Mouse (Mus musculus): ENCODE results near the gene Myh6. TPM values are rescaled to one million over a fixed set of nuclear protein-coding genes. Genes with fewer than 3 reads are reported as not detected.
A peak's percentile ranks its signal among the peaks of the same experiment; 100 is the strongest.

Myh6 gene
- polyA plus RNA-seq, 1 experiment from 2014 or later, result 0.51 TPM

DNA sequence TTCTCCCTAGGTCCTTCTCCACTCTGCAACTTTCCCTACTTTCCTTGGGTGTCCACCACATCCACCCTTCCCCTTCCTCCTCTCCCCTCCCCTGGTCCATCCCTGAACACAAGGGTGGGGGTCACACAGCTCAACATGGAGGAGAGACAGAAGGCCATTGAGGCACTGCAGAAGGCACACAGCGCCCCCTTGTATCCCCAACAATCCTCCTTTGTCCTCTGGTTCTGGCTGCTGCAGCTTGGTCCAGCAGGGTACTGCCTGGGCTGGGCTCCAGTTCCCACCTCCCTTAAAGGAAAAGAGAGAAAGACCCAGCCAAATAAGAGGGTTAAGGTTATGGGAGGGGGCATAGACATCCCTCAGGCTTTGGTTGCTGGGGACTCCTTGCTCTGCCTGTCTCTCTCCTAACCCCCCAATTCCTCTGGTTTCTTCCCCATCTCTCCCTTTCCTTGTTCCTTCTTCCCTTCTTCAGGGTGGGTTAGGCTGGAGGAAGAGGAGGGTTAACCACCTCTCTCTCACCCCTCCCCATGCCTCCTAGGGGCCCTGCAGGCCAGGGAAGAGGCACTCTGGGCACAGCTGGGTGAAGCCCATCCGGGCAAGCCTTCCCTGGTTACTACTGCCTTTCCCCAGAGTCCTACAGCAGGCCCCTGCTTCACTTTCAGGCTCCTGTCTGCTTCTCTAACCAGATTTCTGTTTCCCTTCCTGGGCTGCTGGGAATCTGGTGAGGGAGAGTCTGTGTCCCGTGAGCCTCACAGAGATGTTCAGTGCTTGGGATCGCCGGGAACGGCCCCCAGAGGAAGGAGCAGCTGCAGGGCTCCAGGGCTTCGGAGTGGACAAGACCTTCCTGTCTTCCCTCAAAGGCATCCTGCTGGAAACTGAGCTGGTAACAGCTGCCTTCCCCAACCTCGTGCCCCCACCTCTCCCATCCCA, 30.6 kb downstream of the Myh6 start, which contains the start of gene Cmtm5:
TSS of gene Cmtm5 (plus strand) at position 358 of the 927 bp plus-strand sequence.
- Histone ChIP-seq H3K9ac (ENCODE audit: low read depth, low read length) (no peak within 1 kb of the TSS), H3K9me3 (replicated peaks; ENCODE audit: control insufficient read depth, low read length) (no peaks in the 10 kb centered on the region), H3K4me2 (ENCODE audit: low read depth, low read length) (no peak within 1 kb of the TSS), H3K4me1 (ENCODE audit: control insufficient read depth, low read depth, low read length) (no peaks in the 10 kb centered on the region), H3K36me3 (ENCODE audit: control insufficient read depth, insufficient read depth) (no peaks in the 10 kb centered on the region), H3K4me3 (ENCODE audit: low read depth, low read length) (no peak within 1 kb of the TSS), H3K27ac (ENCODE audit: low read length) (no peak within 1 kb of the TSS), H3K27me3 (ENCODE audit: control insufficient read depth, insufficient read depth, low read depth, low read length) (no peaks in the 10 kb centered on the region)
- WGBS (ENCODE audit: insufficient replicate concordance), result 28% methylated on average over 8 of the region's 8 CpGs
- no peak for ATAC-seq (ENCODE audit: low read depth)

DNA sequence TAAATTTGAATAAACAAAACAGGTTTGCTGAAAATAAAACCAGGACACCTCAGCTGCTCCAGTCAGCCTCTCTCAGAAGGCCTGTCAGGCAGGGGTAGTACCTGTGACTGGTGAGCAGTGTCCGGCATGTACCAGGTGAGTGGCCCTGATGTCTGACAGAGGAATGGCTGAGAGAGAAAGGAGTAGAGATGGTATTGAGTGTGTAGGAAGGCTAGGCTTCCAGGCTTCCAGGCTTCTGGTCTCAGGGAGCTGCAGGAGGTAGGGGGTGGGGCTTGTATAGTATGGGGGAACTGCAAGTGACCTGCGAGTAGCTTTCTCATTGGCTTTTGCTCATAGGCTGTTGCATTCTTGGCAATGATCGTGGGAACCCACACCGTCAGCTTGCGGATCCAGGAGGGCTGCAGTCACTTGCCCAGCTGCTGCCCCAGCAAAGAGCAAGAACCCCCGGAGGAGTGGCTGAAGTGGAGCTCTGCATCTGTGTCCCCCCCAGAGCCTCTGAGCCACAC, 34.0 kb downstream of the Myh6 start, which contains the start of gene Il25:
TSS of gene Il25 (plus strand) at position 51 of the 506 bp plus-strand sequence.
- no peaks in the 10 kb centered on the region for H3K9me3 ChIP-seq (replicated peaks; ENCODE audit: control insufficient read depth, low read length)
- no peak within 1 kb of the TSS for H3K9ac ChIP-seq (ENCODE audit: low read depth, low read length)
- H3K27ac ChIP-seq (ENCODE audit: low read length), result no peak within 1 kb of the TSS
- no peaks in the 10 kb centered on the region for H3K36me3 ChIP-seq (ENCODE audit: control insufficient read depth, insufficient read depth)
- ATAC-seq (ENCODE audit: low read depth), result no peak
- no peak within 1 kb of the TSS for H3K4me3 ChIP-seq (ENCODE audit: low read depth, low read length)
- no peak within 1 kb of the TSS for H3K4me2 ChIP-seq (ENCODE audit: low read depth, low read length)
- H3K27me3 ChIP-seq (ENCODE audit: control insufficient read depth, insufficient read depth, low read depth, low read length), result peaks cover 13% of the 10 kb centered on the region
- 59% methylated on average over 6 of the region's 6 CpGs for WGBS (ENCODE audit: insufficient replicate concordance)
- H3K4me1 ChIP-seq (ENCODE audit: control insufficient read depth, low read depth, low read length), result no peaks in the 10 kb centered on the region

DNA sequence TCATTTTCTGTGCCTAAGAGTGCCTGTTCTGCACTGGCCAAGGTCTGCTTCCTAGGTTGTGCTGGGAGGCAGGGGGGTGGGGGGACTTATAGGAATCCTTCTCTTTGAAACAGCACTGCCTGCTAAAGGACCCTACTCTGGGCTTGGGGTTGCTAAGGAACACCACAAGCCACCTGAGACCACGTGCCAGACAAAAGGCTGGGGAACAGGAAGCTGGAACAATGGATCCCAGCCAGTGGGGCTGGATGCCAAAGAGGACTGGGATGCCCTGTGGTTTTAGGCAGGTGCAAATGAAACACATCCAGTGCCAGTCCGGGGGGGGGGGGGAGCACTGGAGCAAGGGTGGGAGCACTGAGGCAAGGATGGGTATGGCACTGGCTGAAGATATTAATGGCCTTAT, 36.3 kb downstream of the Myh6 start:
- 15% methylated on average over 2 of the region's 2 CpGs for WGBS (ENCODE audit: insufficient replicate concordance)
- no peak for ATAC-seq (ENCODE audit: low read depth)
- no peaks in the 10 kb centered on the region for H3K9me3 ChIP-seq (replicated peaks; ENCODE audit: control insufficient read depth, low read length)
- no peaks in the 10 kb centered on the region for H3K4me1 ChIP-seq (ENCODE audit: control insufficient read depth, low read depth, low read length)
- H3K27ac ChIP-seq (ENCODE audit: low read length), result no peak overlapping the region
- no peaks in the 10 kb centered on the region for H3K36me3 ChIP-seq (ENCODE audit: control insufficient read depth, insufficient read depth)
- H3K4me2 ChIP-seq (ENCODE audit: low read depth, low read length), result no peak overlapping the region
- no peak overlapping the region for H3K9ac ChIP-seq (ENCODE audit: low read depth, low read length)
- no peak overlapping the region for H3K4me3 ChIP-seq (ENCODE audit: low read depth, low read length)
- H3K27me3 ChIP-seq (ENCODE audit: control insufficient read depth, insufficient read depth, low read depth, low read length), result peaks cover 36% of the 10 kb centered on the region

DNA sequence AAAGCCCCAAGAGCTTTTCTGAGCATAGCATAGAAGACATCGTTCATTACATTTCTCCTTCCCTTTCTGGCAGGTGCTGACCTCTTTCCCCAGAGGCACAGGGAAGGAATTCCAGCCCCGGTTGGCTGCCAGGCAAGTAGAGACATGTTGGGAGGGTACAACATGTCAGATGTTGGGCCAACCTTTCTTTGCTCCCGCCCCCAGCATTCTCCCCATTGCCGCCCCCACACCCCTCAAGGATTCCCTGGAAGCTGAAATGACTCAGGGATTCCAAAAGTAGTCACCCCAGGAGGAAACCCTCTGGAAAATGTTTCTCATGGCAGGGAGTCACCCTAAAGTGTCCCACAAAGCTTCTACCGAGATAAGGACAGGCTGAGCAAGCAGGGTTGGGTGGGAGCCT, 36.9 kb downstream of the Myh6 start:
- H3K4me3 ChIP-seq (ENCODE audit: low read depth, low read length), result no peak overlapping the region
- H3K27me3 ChIP-seq (ENCODE audit: control insufficient read depth, insufficient read depth, low read depth, low read length), result peaks cover 42% of the 10 kb centered on the region
- H3K9ac ChIP-seq (ENCODE audit: low read depth, low read length), result no peak overlapping the region
- no peaks in the 10 kb centered on the region; the same call in 1 of the 2 replicates for H3K4me1 ChIP-seq (ENCODE audit: control insufficient read depth, low read depth, low read length)
- WGBS (ENCODE audit: insufficient replicate concordance), result 44% methylated on average over 5 of the region's 5 CpGs
- H3K9me3 ChIP-seq (replicated peaks; ENCODE audit: control insufficient read depth, low read length), result no peaks in the 10 kb centered on the region
- H3K27ac ChIP-seq (ENCODE audit: low read length), result no peak overlapping the region
- H3K36me3 ChIP-seq (ENCODE audit: control insufficient read depth, insufficient read depth), result no peaks in the 10 kb centered on the region
- no peak for ATAC-seq (ENCODE audit: low read depth)
- H3K4me2 ChIP-seq (ENCODE audit: low read depth, low read length), result no peak overlapping the region

- no peaks in the 10 kb centered on the region for H3K36me3 ChIP-seq (ENCODE audit: control insufficient read depth, insufficient read depth)
- WGBS (ENCODE audit: insufficient replicate concordance), result 19% methylated on average over 7 of the region's 7 CpGs
- H3K27ac ChIP-seq (ENCODE audit: low read length), result no peak overlapping the region
- no peaks in the 10 kb centered on the region for H3K9me3 ChIP-seq (replicated peaks; ENCODE audit: control insufficient read depth, low read length)
- ATAC-seq (ENCODE audit: low read depth), result no peak
- no peak overlapping the region for H3K4me3 ChIP-seq (ENCODE audit: low read depth, low read length)
- H3K27me3 ChIP-seq (ENCODE audit: control insufficient read depth, insufficient read depth, low read depth, low read length), result peaks cover 55% of the 10 kb centered on the region
- peaks cover 5% of the 10 kb centered on the region; the same call in 1 of the 2 replicates for H3K4me1 ChIP-seq (ENCODE audit: control insufficient read depth, low read depth, low read length)
- no peak overlapping the region for H3K4me2 ChIP-seq (ENCODE audit: low read depth, low read length)
- no peak overlapping the region for H3K9ac ChIP-seq (ENCODE audit: low read depth, low read length)
Observed at GRCm38 (mm10) chr14:54927296-54927695, 39.4 kb downstream of the Myh6 start.

DNA sequence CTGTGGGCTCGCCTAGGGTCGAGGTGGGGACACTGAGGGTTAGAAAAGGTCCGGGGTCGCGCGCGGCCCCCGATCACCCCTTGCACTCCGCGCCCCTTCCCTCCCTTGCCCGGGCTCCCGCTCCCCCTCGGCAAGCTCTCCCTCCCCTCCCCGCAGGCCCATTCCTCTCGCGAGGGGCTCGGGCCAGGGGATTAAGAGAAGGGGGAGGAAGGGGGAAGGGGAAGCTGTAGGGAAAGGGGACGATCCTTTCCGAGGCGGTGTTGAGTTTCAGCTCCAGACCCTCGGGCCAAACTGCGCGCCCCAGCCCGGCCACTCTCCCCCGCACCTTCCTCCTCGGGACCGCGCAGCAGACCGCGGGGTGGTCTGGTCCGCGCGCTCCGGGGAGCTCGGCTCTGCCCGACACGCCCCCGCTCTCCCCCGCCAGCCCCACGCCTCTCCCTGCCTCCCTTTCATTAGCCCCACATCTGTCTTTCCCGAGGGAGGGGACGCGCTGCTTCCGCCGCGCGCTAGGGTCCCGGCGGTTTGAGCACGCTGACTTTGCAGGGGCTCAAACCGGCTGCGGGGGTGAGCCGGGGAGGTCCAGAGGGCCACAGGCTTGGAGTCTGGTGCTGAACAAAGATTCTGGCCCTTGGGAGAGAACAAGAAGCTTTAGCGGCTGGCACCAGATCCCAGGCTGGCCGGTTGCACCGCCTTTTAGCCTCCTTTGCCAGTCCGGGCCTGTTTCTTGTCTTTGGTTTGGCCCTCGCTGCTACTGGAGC, 40.1 kb downstream of the Myh6 start:
- Histone ChIP-seq H3K4me3 (ENCODE audit: low read depth, low read length) (peak overlapping the region; percentile 31), H3K9ac (ENCODE audit: low read depth, low read length) (0 out of 2 replicates have a peak overlapping the region, but pooled peaks have one; percentile 5), H3K27me3 (ENCODE audit: control insufficient read depth, insufficient read depth, low read depth, low read length) (peaks cover 56% of the 10 kb centered on the region), H3K36me3 (ENCODE audit: control insufficient read depth, insufficient read depth) (no peaks in the 10 kb centered on the region), H3K9me3 (replicated peaks; ENCODE audit: control insufficient read depth, low read length) (no peaks in the 10 kb centered on the region), H3K27ac (ENCODE audit: low read length) (no peak overlapping the region), H3K4me1 (ENCODE audit: control insufficient read depth, low read depth, low read length) (peaks cover 5% of the 10 kb centered on the region; the same call in 1 of the 2 replicates), H3K4me2 (ENCODE audit: low read depth, low read length) (peak overlapping the region; percentile 45)
- under 1% methylated on average over 42 of the region's 58 CpGs for WGBS (ENCODE audit: insufficient replicate concordance)
- ATAC-seq (ENCODE audit: low read depth), result no peak

DNA sequence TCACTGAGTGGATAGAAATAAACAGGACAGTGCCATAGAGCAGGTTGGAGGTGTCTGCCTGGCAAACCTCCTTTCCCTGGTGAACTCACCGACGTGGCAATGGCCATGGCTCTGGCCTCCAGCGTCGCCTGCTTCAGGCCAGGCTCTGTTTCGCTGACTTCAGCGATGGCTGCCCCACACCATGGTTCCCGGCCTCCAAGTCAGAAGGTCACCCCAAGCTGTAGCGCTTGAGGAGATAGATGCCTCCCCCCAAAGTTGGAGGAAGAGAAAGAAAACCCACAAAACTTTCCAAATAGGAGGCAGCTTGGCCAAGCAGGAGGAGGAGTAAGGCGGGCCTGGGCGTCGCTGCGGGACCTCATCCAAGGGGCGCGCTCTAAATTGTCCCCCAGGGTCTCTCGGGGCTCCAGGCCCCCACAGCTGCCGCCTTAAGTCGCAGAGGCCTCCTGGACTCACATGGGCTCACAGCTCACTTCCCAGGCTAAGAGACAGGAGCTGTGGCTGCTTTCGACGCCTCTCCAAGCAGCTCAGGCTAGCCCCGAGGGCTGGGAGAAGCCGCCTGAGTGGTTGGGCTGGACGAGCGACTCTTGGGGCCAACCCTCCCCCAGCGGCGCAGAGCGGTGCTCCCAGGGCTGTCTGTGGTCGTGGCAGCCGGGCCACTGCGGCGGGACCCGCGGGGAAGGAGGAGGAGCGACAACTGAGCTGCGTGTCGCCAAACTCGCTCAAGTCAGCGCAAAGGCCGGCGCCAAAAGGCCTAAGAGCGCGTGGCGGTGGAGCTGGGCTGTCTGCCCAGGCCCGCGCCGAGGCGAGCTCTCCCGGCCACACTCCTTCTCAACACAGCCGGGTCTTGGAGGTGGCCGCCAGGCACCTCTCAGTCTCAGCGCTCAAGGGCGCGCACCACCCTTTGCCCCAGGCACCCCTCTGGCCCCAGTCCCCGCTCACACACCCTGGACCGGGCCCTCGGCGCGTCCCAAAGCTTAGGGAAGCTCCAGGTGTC, 41.1 kb downstream of the Myh6 start, which contains the start of gene Efs:
TSS of gene Efs (minus strand) at position 778 of the 994 bp plus-strand sequence.
- 0 out of 2 replicates have a peak within 1 kb of the TSS, but pooled peaks have one; percentile 5 for H3K9ac ChIP-seq (ENCODE audit: low read depth, low read length)

More for the DNA sequence above, 41.1 kb downstream of the Myh6 start, which contains the start of gene Efs:
- H3K4me3 ChIP-seq (ENCODE audit: low read depth, low read length), result peak within 1 kb of the TSS; percentile 31
- no peaks in the 10 kb centered on the region for H3K36me3 ChIP-seq (ENCODE audit: control insufficient read depth, insufficient read depth)
- H3K4me1 ChIP-seq (ENCODE audit: control insufficient read depth, low read depth, low read length), result peaks cover 5% of the 10 kb centered on the region; the same call in 1 of the 2 replicates
- peak within 1 kb of the TSS; percentile 45 for H3K4me2 ChIP-seq (ENCODE audit: low read depth, low read length)
- no peak within 1 kb of the TSS for H3K27ac ChIP-seq (ENCODE audit: low read length)
- 6% methylated on average over 57 of the region's 57 CpGs for WGBS (ENCODE audit: insufficient replicate concordance)
- peaks cover 56% of the 10 kb centered on the region for H3K27me3 ChIP-seq (ENCODE audit: control insufficient read depth, insufficient read depth, low read depth, low read length)
- ATAC-seq (ENCODE audit: low read depth), result no peak
- 0 out of 2 replicates have a peak, but pooled peaks cover 2% of the 10 kb centered on the region for H3K9me3 ChIP-seq (replicated peaks; ENCODE audit: control insufficient read depth, low read length)
